Mouse (Mus musculus): ENCODE results near the gene Tbc1d2b. TPM values are rescaled to one million over a fixed set of nuclear protein-coding genes. Genes with fewer than 3 reads are reported as not detected.

The Tbc1d2b gene
- polyA plus RNA-seq, 2 experiments, result 20.0 to 25.5 TPM

DNA sequence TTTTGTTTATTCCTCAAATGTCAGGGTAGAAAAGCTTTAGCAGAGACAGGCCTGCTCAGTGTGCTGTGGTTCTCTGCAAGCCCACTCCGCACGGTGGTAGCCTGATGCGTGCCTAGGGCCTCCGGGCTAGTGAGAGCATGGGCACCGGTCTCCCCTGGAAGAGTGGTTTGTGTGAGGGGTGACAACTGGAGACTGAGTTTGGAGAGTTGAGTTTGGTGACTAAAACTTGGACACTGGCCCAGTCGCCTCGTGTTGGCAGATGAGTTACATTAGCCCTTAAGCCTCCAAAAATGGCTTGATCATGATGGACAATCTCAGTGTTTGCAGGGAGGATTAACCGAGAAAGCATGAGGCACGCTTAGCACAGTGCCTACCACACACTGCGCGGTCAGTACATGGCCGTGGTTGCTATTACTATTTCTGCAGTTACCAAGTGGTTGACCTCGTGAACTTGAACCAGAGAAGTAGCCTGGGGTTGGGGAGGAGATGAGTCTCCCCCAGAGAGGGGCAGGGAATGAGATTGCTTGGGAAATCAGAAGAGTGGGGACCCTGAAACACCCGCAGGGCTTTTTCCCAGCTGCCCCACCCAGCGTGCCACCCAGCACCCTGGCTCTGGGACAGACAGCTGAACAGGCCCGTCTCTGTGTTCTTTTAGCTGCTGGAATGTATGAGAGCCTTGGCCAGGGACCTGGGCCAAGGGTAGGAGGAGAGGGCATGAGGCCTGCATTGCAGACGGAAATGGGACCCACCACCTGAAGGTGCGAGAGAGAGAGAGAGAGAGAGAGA lies 87.8 kb downstream of the Tbc1d2b start:
- Histone ChIP-seq H3K9ac (ENCODE audit: low read depth, low read length, severe bottlenecking) (no peak overlapping the region), H3K36me3 (ENCODE audit: control insufficient read depth, insufficient read depth, low read length) (peaks cover 38% of the 10 kb centered on the region), H3K4me2 (replicated peaks; ENCODE audit: low read depth, low read length, severe bottlenecking) (no peak overlapping the region), H3K9me3 (ENCODE audit: control insufficient read depth, low read length) (no peaks in the 10 kb centered on the region), H3K27me3 (ENCODE audit: control insufficient read depth, insufficient read depth, low read length) (no peaks in the 10 kb centered on the region), H3K4me3 (replicated peaks; ENCODE audit: low read length) (no peak overlapping the region), H3K27ac (replicated peaks; ENCODE audit: low read depth, low read length) (no peak overlapping the region), H3K4me1 (ENCODE audit: control insufficient read depth, insufficient read depth, low read length) (no peaks in the 10 kb centered on the region; the same call in 1 of the 2 replicates)
- no peak for TF ChIP-seq POLR2A (IDR thresholded peaks at IDR 0.05; ENCODE audit: borderline replicate concordance, extremely low read depth, insufficient read depth, insufficient read length)
- WGBS, result 88% methylated on average over 18 of the region's 18 CpGs
- DNase-seq (ENCODE audit: low spot score), result no peak
- no peak for ATAC-seq (ENCODE audit: low FRiP score, low read depth)

DNA sequence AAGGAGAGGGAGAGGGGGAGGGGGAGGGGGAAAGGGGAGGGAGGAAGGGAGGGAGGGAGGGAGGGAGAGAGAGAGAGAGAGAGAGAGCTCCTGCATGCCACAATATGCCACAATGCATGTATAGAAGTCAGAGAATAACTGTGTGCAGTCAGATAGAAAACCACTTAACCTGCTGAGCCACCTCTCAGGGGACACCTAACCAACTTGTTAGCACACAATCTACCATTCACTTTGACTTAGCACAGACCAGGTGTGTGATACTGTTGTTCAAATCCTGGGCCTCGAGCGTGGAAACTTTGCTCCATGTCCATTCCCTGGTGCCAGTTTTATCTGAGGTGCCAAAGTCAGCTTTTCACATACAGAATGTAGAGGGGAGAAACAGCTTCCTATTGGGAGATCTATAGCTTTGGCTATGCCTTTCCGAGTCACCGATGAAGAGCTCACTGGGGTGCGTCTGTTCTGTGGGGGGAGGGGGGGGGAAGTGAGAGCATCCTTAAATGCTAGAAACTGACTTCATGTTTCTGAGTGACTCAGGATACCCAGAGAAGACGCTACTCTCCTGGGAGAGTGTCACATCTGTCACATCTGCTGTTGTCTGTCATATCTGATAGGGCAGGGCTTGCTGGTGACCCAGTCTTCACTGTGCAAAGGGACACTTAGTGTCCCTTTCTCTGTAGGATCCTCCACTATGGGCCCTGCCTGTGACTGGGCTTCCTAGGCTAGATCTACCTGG lies 88.8 kb downstream of the Tbc1d2b start:
- H3K9ac ChIP-seq (ENCODE audit: low read depth, low read length, severe bottlenecking), result no peak overlapping the region
- ATAC-seq (ENCODE audit: low FRiP score, low read depth) (no peak), DNase-seq (ENCODE audit: low spot score) (no peak)
- WGBS, result 90% methylated on average over 6 of the region's 6 CpGs
- TF ChIP-seq POLR2A (IDR thresholded peaks at IDR 0.05; ENCODE audit: borderline replicate concordance, extremely low read depth, insufficient read depth, insufficient read length), result no peak
- H3K27me3 ChIP-seq (ENCODE audit: control insufficient read depth, insufficient read depth, low read length), result no peaks in the 10 kb centered on the region
- H3K9me3 ChIP-seq (ENCODE audit: control insufficient read depth, low read length), result no peaks in the 10 kb centered on the region
- no peak overlapping the region for H3K4me2 ChIP-seq (replicated peaks; ENCODE audit: low read depth, low read length, severe bottlenecking)
- H3K27ac ChIP-seq (replicated peaks; ENCODE audit: low read depth, low read length), result no peak overlapping the region
- peaks cover 32% of the 10 kb centered on the region for H3K36me3 ChIP-seq (ENCODE audit: control insufficient read depth, insufficient read depth, low read length)
- H3K4me1 ChIP-seq (ENCODE audit: control insufficient read depth, insufficient read depth, low read length), result no peaks in the 10 kb centered on the region; the same call in 1 of the 2 replicates
- H3K4me3 ChIP-seq (replicated peaks; ENCODE audit: low read length), result no peak overlapping the region

DNA sequence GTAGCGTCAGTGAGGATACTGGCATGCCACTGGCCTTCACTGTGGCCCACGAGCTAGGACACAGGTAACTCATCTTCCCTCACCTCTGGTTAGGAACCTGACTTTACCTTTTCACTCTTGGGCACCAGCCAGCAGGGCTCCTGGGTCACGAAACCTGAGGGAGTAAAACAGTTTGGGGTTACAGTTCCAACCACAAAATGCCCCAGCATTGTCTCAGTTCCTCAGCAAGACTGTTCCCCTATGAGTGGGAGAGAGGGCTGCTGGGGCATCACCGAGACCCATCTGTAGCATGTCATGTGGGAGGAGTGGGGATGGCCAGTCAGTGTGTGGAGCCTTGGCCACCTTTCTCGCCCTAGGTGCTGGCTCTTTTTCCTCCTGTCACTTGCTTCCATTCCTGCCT lies 91.2 kb downstream of the Tbc1d2b start:
- H3K27me3 ChIP-seq (ENCODE audit: control insufficient read depth, insufficient read depth, low read length), result no peaks in the 10 kb centered on the region
- no peak overlapping the region for H3K4me2 ChIP-seq (replicated peaks; ENCODE audit: low read depth, low read length, severe bottlenecking)
- no peaks in the 10 kb centered on the region for H3K9me3 ChIP-seq (ENCODE audit: control insufficient read depth, low read length)
- no peak for ATAC-seq (ENCODE audit: low FRiP score, low read depth)
- H3K4me3 ChIP-seq (replicated peaks; ENCODE audit: low read length), result no peak overlapping the region
- 75% methylated on average over 5 of the region's 5 CpGs for WGBS
- DNase-seq (ENCODE audit: low spot score), result no peak
- H3K9ac ChIP-seq (ENCODE audit: low read depth, low read length, severe bottlenecking), result no peak overlapping the region
- H3K4me1 ChIP-seq (ENCODE audit: control insufficient read depth, insufficient read depth, low read length), result no peaks in the 10 kb centered on the region; the same call in 1 of the 2 replicates
- TF ChIP-seq POLR2A (IDR thresholded peaks at IDR 0.05; ENCODE audit: borderline replicate concordance, extremely low read depth, insufficient read depth, insufficient read length), result no peak
- H3K27ac ChIP-seq (replicated peaks; ENCODE audit: low read depth, low read length), result no peak overlapping the region
- H3K36me3 ChIP-seq (ENCODE audit: control insufficient read depth, insufficient read depth, low read length), result peaks cover 35% of the 10 kb centered on the region

DNA sequence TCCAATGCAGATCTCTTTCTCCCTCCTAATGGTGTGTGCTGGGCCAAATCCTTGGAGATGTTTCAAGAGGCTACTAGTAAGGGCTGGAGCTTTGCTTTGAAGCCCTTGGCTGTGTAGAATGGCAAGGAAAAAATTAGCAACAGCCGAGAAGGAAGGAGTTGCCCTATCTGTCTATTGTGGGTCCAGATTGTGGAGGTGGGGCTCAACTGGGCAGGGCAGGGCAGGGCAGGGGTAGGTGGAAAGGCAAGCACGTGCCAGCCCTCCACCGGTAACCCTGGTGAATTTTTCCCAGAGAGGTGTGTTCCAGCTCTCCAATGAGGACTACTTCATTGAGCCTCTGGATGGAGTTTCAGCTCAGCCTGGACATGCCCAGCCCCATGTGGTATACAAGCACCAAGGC lies 97.3 kb downstream of the Tbc1d2b start:
- no peak for TF ChIP-seq POLR2A (IDR thresholded peaks at IDR 0.05; ENCODE audit: borderline replicate concordance, extremely low read depth, insufficient read depth, insufficient read length)
- Histone ChIP-seq H3K4me2 (replicated peaks; ENCODE audit: low read depth, low read length, severe bottlenecking) (no peak overlapping the region), H3K4me3 (replicated peaks; ENCODE audit: low read length) (no peak overlapping the region), H3K9ac (ENCODE audit: low read depth, low read length, severe bottlenecking) (no peak overlapping the region), H3K36me3 (ENCODE audit: control insufficient read depth, insufficient read depth, low read length) (peaks cover 56% of the 10 kb centered on the region), H3K27ac (replicated peaks; ENCODE audit: low read depth, low read length) (no peak overlapping the region), H3K27me3 (ENCODE audit: control insufficient read depth, insufficient read depth, low read length) (no peaks in the 10 kb centered on the region), H3K4me1 (ENCODE audit: control insufficient read depth, insufficient read depth, low read length) (no peaks in the 10 kb centered on the region), H3K9me3 (ENCODE audit: control insufficient read depth, low read length) (no peaks in the 10 kb centered on the region)
- WGBS, result 80% methylated on average over 3 of the region's 3 CpGs
- DNase-seq (ENCODE audit: low spot score) (no peak), ATAC-seq (ENCODE audit: low FRiP score, low read depth) (no peak)

DNA sequence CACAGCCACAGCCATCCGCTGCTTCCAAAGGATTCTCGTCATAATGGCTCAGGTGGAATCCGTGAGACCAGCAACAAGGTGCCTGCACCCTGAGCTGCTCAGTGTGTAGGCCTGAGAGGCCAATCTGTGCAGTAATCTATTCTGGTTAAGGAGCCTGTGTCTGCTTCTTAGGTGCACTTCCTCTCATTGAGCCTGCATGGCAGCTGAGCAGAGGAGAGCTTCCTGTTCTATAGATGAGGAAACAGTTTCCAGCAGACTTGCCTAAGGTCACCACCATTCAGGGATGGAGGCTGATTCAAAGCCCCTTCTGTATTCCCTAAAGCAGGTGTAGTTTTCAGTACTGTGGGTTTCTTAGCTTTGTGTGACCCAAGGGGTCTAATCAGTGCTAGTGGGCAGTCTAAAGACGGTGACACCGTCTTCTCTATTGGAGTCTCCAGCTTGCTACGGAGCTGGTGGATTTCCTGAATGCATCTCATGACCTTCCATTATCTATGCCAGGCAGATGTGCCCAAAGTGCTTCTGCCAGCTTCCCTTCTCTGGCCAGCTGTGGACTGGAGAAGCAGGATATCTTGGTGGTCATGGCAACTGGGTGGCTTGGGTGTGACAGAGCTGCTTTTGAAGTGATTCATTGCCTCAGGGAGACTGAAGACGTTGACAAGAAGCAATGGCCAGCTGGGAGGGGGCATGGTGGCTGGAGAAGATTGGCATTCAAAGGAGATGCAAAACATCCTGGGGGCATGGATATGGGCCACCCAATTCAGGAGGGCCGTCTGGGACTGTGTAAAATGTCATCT lies 97.9 kb downstream of the Tbc1d2b start:
- Histone ChIP-seq H3K4me2 (replicated peaks; ENCODE audit: low read depth, low read length, severe bottlenecking) (no peak overlapping the region), H3K4me1 (ENCODE audit: control insufficient read depth, insufficient read depth, low read length) (no peaks in the 10 kb centered on the region), H3K27ac (replicated peaks; ENCODE audit: low read depth, low read length) (no peak overlapping the region), H3K27me3 (ENCODE audit: control insufficient read depth, insufficient read depth, low read length) (no peaks in the 10 kb centered on the region), H3K4me3 (replicated peaks; ENCODE audit: low read length) (no peak overlapping the region), H3K9ac (ENCODE audit: low read depth, low read length, severe bottlenecking) (no peak overlapping the region), H3K36me3 (ENCODE audit: control insufficient read depth, insufficient read depth, low read length) (peaks cover 51% of the 10 kb centered on the region), H3K9me3 (ENCODE audit: control insufficient read depth, low read length) (no peaks in the 10 kb centered on the region)
- ATAC-seq (ENCODE audit: low FRiP score, low read depth) (no peak), DNase-seq (ENCODE audit: low spot score) (no peak)
- 80% methylated on average over 8 of the region's 8 CpGs for WGBS
- no peak for TF ChIP-seq POLR2A (IDR thresholded peaks at IDR 0.05; ENCODE audit: borderline replicate concordance, extremely low read depth, insufficient read depth, insufficient read length)

Data from limb, embryonic 14.5 days (tissue).